Mouse (Mus musculus) midbrain, embryonic 15.5 days (tissue): Measurements from ENCODE around the gene Nup160. TPM values are rescaled to one million over a fixed set of nuclear protein-coding genes. Genes with fewer than 3 reads are reported as not detected.

Source experiments
- ATAC-seq: fragments of 200-750 bp; cut with Nextera tagmentation; replicated peaks from 2 replicates; pipeline ENCODE4 v1.8.0; 2017; ENCODE audit warnings: moderate TSS enrichment
- H3K27ac ChIP-seq: fragments of 300-500 bp; sonication (generic); 2 replicates; pipeline ENCODE4 v1.5.1; 2015; ENCODE audit warnings: mild to moderate bottlenecking, inconsistent platforms
- H3K27me3 ChIP-seq: fragments of 300-500 bp; sonication (generic); replicated peaks from 2 replicates; pipeline ENCODE4 v1.6.1; 2015; ENCODE audit warnings: inconsistent platforms
- H3K36me3 ChIP-seq: fragments of 300-500 bp; sonication (generic); replicated peaks from 2 replicates; pipeline ENCODE4 v1.6.1; 2015; ENCODE audit warnings: inconsistent platforms
- H3K4me1 ChIP-seq: fragments of 300-500 bp; sonication (generic); 2 replicates; pipeline ENCODE4 v1.6.1; 2015; ENCODE audit warnings: inconsistent platforms
- H3K4me2 ChIP-seq: fragments of 300-500 bp; sonication (generic); 2 replicates; pipeline ENCODE4 v1.6.1; 2015; ENCODE audit warnings: inconsistent platforms, mild to moderate bottlenecking, moderate library complexity
- H3K4me3 ChIP-seq: fragments of 300-500 bp; sonication (generic); 2 replicates; pipeline ENCODE4 v1.5.1; 2015; ENCODE audit warnings: mild to moderate bottlenecking, inconsistent platforms
- H3K9ac ChIP-seq: fragments of 300-500 bp; sonication (generic); 2 replicates; pipeline ENCODE4 v1.6.1; 2015; ENCODE audit warnings: mild to moderate bottlenecking, inconsistent platforms
- H3K9me3 ChIP-seq: fragments of 300-500 bp; sonication (generic); 2 replicates; pipeline ENCODE4 v1.6.1; 2016; ENCODE audit warnings: inconsistent platforms
- WGBS: fragments of 180-500 bp; shearing (Covaris S2); methylation state at CpG from one replicate; pipeline ENCODE4 v1.1.7; 2015; ENCODE audit warnings: mixed read lengths; 5-methylcytosine and 5-hydroxymethylcytosine counted together
- polyA plus RNA-seq: library from polyadenylated mRNA; unstranded; fragments of >200 nt; fragmentation: Nextera tagmentation; extraction: Ambion mirVana; gene quantifications from 2 replicates; pipeline ENCODE4 v1.2.1, GENCODE M21; 2015

The Nup160 gene
- polyA plus RNA-seq, 1 experiment from 2014 or later, result 28.9 TPM

DNA sequence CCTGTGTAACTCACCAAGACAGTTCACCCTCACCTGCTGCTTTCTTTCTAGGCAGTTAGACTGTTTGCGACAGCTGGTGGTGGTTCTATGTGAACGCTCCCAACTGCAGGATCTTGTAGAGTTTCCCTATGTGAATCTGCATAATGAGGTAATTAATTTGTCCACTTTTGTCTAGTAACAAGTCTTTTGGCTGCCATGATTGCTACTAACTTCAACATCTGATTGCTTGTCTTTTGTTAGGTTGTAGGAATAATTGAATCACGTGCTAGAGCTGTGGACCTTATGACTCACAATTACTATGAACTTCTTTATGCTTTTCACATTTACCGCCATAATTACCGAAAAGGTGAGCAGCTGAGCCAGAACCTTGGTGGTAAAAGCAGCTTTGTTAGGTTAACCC is 40.9 kb downstream of the Nup160 start:
- 87% methylated on average over 5 of the region's 5 CpGs for WGBS
- H3K36me3 ChIP-seq, result peaks cover 41% of the 10 kb centered on the region

DNA sequence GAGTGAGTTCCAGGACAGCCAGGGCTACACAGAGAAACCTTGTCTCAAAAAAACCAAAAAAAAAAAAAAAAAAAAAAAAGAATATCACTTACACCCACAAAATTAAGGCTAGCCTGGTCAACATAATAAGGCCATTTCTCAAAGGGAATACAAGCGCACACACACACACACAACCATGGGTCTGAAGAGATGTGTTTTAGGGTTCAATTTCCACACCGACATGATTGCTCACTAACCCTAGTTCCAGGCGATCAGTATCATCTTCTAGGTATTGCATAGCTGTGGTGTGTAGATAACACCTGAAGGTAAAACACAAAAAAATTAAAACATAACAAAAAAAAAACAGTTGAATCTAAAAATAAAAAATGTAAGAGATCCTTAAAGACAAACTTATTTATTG is 49.8 kb downstream of the Nup160 start:
- Histone ChIP-seq H3K36me3 (peaks cover 47% of the 10 kb centered on the region), H3K4me2 (no peak overlapping the region), H3K27ac (no peak overlapping the region), H3K4me3 (no peak overlapping the region), H3K27me3 (no peaks in the 10 kb centered on the region), H3K9me3 (no peaks in the 10 kb centered on the region), H3K4me1 (no peaks in the 10 kb centered on the region), H3K9ac (no peak overlapping the region)
- whole genome bisulfite sequencing, result 89% methylated on average over 3 of the region's 3 CpGs
- ATAC-seq, result no peak

More for the DNA sequence above, 40.9 kb downstream of the Nup160 start:
- H3K9ac ChIP-seq, result no peak overlapping the region
- H3K27me3 ChIP-seq, result no peaks in the 10 kb centered on the region
- H3K4me1 ChIP-seq, result no peaks in the 10 kb centered on the region
- no peak overlapping the region for H3K27ac ChIP-seq
- no peak overlapping the region for H3K4me2 ChIP-seq
- H3K4me3 ChIP-seq, result no peak overlapping the region
- no peaks in the 10 kb centered on the region for H3K9me3 ChIP-seq
- no peak for ATAC-seq

DNA sequence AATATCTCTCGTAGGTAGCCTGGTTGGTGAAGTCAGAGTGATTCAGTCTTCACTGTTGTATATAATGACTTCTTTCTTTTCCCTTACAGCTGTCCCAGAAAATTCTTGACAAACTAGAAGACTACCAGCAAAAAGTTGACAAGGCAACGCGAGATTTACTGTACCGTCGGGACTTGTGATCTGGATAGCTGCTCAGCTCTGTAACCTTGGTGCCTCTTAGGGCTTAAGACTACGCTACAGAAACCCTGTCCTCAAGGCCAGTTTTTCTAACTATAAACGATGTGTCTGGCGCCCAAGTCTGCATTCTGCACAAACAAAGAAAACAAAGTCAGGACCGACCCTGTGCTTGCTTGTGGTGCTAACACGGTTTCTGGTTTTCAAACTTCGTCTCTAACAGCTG is 58.3 kb downstream of the Nup160 start:
- no peak overlapping the region for H3K4me3 ChIP-seq
- no peak overlapping the region for H3K4me2 ChIP-seq
- no peaks in the 10 kb centered on the region for H3K27me3 ChIP-seq
- peaks cover 34% of the 10 kb centered on the region for H3K36me3 ChIP-seq
- no peak overlapping the region for H3K9ac ChIP-seq
- no peaks in the 10 kb centered on the region for H3K4me1 ChIP-seq
- no peak for ATAC-seq
- H3K27ac ChIP-seq, result no peak overlapping the region
- WGBS, result 93% methylated on average over 11 of the region's 11 CpGs
- no peaks in the 10 kb centered on the region for H3K9me3 ChIP-seq

DNA sequence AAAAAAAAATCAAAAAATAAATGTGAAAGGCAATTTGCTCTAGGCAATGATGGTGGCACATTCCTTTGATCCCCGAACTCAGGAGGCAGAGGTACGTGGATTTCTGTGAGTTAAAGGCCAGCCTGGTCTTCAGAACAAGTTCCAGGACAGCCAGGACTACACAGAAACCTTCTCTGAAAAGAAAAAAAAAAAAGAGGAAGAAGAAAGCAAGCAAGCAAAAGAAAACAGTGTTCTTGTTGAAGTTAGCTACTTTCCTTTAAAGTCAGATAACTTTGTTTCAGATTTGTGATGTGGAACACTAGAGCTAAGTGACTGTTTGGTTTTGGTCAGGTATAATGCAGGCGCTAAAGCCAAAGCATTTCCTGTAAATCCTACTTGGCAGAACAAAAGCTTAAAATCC is 61.8 kb downstream of the Nup160 start:
- no peak for ATAC-seq
- no peaks in the 10 kb centered on the region for H3K4me1 ChIP-seq
- no peak overlapping the region for H3K9ac ChIP-seq
- H3K4me3 ChIP-seq, result no peak overlapping the region
- no peak overlapping the region for H3K4me2 ChIP-seq
- H3K27ac ChIP-seq, result no peak overlapping the region
- no peaks in the 10 kb centered on the region for H3K27me3 ChIP-seq
- no peaks in the 10 kb centered on the region for H3K9me3 ChIP-seq
- 92% methylated on average over 3 of the region's 3 CpGs for WGBS
- peaks cover 16% of the 10 kb centered on the region for H3K36me3 ChIP-seq

DNA sequence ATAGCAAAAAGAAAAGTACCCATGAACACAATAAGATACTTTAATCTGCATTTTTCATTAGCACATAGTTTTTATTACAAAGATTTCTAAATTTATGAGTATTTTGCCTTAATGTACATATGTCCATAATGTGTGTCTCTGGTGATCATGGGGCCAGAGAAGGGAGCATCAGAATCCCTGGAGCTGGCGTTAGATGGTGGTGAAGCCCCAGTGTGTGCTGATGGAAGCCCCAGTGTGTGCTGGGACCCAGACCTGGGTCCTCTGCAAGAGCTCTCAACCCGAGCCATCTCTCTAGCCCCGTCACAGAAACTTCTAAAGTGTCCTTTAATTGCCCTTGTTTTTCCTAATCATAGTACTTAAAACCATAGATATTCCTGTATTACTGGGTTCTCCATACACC is 62.3 kb downstream of the Nup160 start:
- 89% methylated on average over 3 of the region's 3 CpGs for WGBS
- Histone ChIP-seq H3K36me3 (peaks cover 13% of the 10 kb centered on the region), H3K9me3 (no peaks in the 10 kb centered on the region), H3K4me3 (no peak overlapping the region), H3K4me1 (no peaks in the 10 kb centered on the region; the same call in 1 of the 2 replicates), H3K27me3 (no peaks in the 10 kb centered on the region), H3K27ac (no peak overlapping the region), H3K4me2 (no peak overlapping the region), H3K9ac (no peak overlapping the region)
- ATAC-seq, result no peak

DNA sequence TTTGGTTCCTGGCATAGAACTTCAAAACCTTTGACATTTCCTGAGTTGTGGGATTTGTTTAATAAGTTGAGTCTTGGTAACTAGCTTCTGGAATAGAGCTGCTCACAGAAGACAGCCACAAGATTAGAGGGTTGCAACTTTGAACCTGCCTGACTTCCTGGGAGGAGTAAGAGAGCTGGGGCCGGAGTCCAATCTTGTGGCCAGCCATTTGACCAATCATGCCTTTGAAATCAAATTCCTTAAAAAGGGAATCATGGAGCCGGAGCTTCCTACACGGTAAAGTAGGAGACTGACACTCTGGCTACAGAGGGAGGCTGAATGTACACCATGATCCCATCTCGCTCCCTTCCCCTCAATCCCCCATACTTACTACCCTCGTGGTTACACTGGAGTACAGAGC is 62.9 kb downstream of the Nup160 start:
- no peak for ATAC-seq
- H3K9ac ChIP-seq, result no peak overlapping the region
- H3K4me1 ChIP-seq, result no peaks in the 10 kb centered on the region; the same call in 1 of the 2 replicates
- no peak overlapping the region for H3K27ac ChIP-seq
- no peak overlapping the region for H3K4me3 ChIP-seq
- peaks cover 8% of the 10 kb centered on the region; the same call in 1 of the 2 replicates for H3K36me3 ChIP-seq
- no peaks in the 10 kb centered on the region for H3K9me3 ChIP-seq
- no peaks in the 10 kb centered on the region for H3K27me3 ChIP-seq
- WGBS, result 90% methylated on average over 5 of the region's 5 CpGs
- no peak overlapping the region for H3K4me2 ChIP-seq

DNA sequence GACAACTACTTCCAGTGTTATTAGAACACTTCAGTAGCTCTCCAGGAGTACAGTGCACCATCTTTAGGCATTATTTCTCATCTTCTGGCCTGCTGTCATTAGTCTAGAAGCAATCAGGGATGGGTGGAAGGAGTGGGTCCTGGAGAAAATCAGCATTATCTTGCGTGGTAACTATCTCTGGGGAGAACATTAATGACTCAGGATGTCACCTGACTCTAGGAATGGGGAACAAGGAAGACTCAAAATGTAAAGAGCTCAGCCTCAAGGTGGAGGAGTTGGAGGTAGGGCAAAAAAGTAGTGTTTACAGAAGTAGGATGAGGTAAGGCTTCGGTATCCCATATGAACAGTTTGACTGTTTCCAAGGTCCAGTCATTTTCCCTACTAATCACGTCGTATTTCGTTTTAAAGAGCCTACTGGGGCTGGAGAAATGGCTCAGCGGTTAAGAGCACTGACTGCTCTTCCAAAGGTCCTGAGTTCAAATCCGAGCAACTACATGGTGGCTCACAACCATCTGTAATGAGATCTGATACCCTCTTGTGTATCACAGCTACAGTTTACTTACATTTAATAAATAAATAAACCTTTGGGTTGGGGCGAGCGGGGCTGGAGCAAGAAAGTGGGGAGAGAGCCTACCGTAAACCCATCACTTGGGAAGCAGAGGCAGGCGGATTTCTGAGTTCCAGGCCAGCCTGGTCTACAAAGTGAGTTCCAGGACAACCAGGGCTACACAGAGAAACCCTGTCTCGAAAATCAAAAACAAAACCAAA is 67.5 kb downstream of the Nup160 start:
- Histone ChIP-seq H3K9ac (peak overlapping the region; percentile 23; the same call in 1 of the 2 replicates), H3K4me1 (peaks cover 26% of the 10 kb centered on the region), H3K9me3 (no peaks in the 10 kb centered on the region), H3K27me3 (no peaks in the 10 kb centered on the region), H3K4me3 (peak overlapping the region; percentile 93), H3K36me3 (no peaks in the 10 kb centered on the region), H3K27ac (peak overlapping the region; percentile 97), H3K4me2 (peak overlapping the region; percentile 51)
- 63% methylated on average over 12 of the region's 12 CpGs for WGBS
- ATAC-seq, result peak; percentile 34

DNA sequence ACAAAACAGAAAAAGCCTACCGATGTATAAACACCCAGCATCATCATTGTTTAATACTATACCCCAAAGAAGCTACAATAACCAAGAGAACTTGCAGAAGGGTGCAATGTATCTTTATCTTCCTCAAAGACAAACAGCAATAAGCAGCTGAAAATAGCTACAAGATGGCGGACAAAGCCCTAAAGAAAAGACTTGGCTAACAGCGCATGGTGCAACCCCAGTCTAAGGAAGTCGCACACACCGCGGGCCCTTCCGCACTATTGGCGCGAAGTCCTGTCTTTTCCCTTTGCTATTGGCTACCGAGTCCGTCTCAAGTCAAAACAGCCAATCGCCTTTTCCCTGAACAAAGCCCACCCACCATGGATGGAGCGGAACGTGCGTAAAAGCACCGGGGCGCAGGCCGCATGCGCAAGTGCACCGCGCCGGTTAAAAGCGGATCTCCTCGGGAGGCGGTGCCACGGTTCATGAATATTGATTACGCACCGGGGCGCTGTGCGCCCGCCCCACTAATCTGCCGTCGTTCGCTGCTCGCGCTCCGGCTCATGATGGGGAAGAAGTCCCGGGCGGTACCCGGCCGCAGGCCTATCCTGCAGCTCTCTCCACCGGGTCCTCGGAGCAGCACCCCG is 68.2 kb downstream of the Nup160 start, which contains the start of gene Fnbp4:
TSS of gene Fnbp4 (plus strand) at position 318 of the 626 bp plus-strand sequence.
- H3K27ac ChIP-seq, result peak within 1 kb of the TSS; percentile 97
- WGBS, result under 1% methylated on average over 43 of the region's 44 CpGs

DNA sequence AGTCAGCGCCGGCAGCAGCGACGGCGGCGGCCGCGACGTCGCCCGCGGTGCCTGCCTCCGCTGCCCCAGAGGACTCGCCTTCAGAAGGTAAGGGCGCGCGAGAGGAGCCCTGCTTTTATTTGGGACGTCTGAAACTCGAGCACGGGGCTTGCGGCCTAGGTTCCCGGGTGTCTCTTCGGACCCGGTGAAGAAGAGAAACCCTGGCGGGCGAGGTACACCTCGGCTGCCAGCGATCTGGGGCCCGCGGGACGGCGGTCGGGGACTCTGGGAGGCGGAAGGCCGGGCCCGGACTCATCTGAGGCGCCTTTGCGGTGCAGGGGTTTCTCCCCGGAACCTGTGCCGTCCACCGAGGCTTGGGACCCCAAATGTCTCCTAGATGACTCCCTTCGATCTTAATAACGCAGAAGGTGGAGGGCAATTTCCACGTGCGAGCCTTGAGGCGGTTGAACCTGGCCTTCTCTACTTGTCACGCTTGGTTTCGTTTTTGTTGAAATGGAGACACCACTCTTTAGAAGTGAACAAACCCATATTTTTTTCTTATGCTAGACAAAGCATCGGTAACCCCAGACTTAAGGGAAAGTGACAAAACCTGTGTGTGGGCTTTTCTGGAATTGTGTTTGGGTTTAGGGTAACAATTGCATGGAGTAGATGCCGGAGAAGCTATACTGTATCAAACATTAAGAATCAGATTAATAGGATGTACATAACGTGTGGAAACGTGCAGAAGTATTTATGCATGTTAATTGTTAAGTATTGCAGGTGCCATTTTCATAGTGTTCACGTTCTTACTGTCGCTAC is 68.9 kb downstream of the Nup160 start:
- no peaks in the 10 kb centered on the region for H3K27me3 ChIP-seq
- WGBS, result under 1% methylated on average over 54 of the region's 54 CpGs
- H3K4me1 ChIP-seq, result peaks cover 27% of the 10 kb centered on the region
- peak overlapping the region; percentile 97 for H3K27ac ChIP-seq
- H3K4me2 ChIP-seq, result peak overlapping the region; percentile 77
- 0 out of 2 replicates have a peak, but pooled peaks cover under 1% of the 10 kb centered on the region for H3K36me3 ChIP-seq
- H3K4me3 ChIP-seq, result peak overlapping the region; percentile 93
- peak overlapping the region; percentile 91 for H3K9ac ChIP-seq
- H3K9me3 ChIP-seq, result no peaks in the 10 kb centered on the region
- peak; percentile 46 for ATAC-seq

More for the DNA sequence above, 68.2 kb downstream of the Nup160 start, which contains the start of gene Fnbp4:
- Histone ChIP-seq H3K9me3 (no peaks in the 10 kb centered on the region), H3K27me3 (no peaks in the 10 kb centered on the region), H3K9ac (peak within 1 kb of the TSS; percentile 91), H3K4me1 (peaks cover 27% of the 10 kb centered on the region), H3K36me3 (no peaks in the 10 kb centered on the region), H3K4me3 (peak within 1 kb of the TSS; percentile 93), H3K4me2 (peak within 1 kb of the TSS; percentile 77)
- ATAC-seq, result peak; percentile 99

DNA sequence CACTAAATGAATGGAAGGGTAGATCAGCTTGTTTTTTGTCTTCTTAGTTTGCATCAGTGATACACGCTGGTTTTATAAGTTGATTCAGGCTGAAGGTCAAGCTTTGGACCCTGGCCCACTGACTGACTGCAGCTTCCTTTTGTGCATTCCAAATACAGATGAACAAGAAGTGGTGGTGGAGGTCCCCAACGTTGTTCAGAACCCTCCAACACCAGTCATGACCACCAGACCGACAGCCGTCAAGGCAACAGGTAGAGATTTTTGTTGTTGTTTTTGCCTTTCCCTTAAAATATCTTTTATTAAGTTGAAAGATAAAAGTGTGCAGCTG is 69.5 kb downstream of the Nup160 start:
- WGBS, result 8% methylated on average over 4 of the region's 4 CpGs
- Histone ChIP-seq H3K27me3 (no peaks in the 10 kb centered on the region), H3K27ac (peak overlapping the region; percentile 97), H3K4me3 (peak overlapping the region; percentile 93), H3K9ac (peak overlapping the region; percentile 91), H3K9me3 (no peaks in the 10 kb centered on the region), H3K4me2 (peak overlapping the region; percentile 77), H3K4me1 (peaks cover 27% of the 10 kb centered on the region), H3K36me3 (peaks cover 6% of the 10 kb centered on the region; the same call in 1 of the 2 replicates)
- ATAC-seq, result no peak

DNA sequence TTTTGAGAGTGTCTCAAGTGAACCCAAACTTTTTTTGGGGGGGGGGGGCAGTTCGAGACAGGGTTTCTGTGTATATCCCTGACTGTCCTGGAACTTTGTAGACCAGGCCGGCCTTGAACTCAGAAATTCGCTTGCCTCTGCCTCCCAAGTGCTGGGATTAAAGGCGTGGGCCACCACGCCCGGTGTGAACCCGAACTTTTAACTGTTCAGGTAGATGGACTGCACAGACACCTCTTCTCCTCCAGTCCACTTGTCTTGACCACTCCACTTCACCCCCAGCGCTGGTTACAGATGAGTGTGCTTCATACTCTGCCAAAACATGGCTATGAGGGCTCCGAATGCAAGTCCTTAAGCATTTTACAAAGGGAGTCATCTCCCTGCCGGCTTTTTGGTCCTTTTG is 70.1 kb downstream of the Nup160 start:
- H3K4me2 ChIP-seq, result peak overlapping the region; percentile 77
- H3K27ac ChIP-seq, result no peak overlapping the region
- H3K4me3 ChIP-seq, result peak overlapping the region; percentile 93
- H3K4me1 ChIP-seq, result peaks cover 27% of the 10 kb centered on the region
- no peak for ATAC-seq
- whole genome bisulfite sequencing, result 92% methylated on average over 10 of the region's 10 CpGs
- no peaks in the 10 kb centered on the region for H3K9me3 ChIP-seq
- no peaks in the 10 kb centered on the region for H3K27me3 ChIP-seq
- peaks cover 7% of the 10 kb centered on the region; the same call in 1 of the 2 replicates for H3K36me3 ChIP-seq
- H3K9ac ChIP-seq, result no peak overlapping the region
